13 mouse cellular contexts compared by ENCODE assay signal in genomic region chr17:83129658-83130057, GRCm38 (mm10).
DNase-seq lines count a peak whose midpoint lies in the region; ATAC-seq lines count a peak whose summit lies in the region.
"Had no signal": no experiment of that assay in that cellular context is flagged by ENCODE, and none has a peak within 500 bp of the region (broad histone marks: within the 10 kb centered on the region; RNA-seq: fewer than 3 reads in every experiment).

No protein-coding gene starts in this region.

- intact Hi-C loops in heart, postnatal 14 days (cut with DNase I), result no loop called here

- no peaks in the 10 kb centered on the region for H3K27me3 ChIP-seq in heart, embryonic 10.5 days (ENCODE audit: insufficient read depth, poor library complexity, severe bottlenecking)
- no peaks in the 10 kb centered on the region for H3K27me3 ChIP-seq in forebrain, embryonic 14.5 days (replicated peaks; ENCODE audit: control insufficient read depth, insufficient read depth, low read length)
- H3K27me3 ChIP-seq in hindbrain, embryonic 16.5 days (replicated peaks; ENCODE audit: control insufficient read depth, insufficient read depth, low read length), result no peaks in the 10 kb centered on the region
- no peaks in the 10 kb centered on the region for H3K27me3 ChIP-seq in intestine, embryonic 15.5 days (replicated peaks)

- peak overlapping the region; percentile 73 for H3K27ac ChIP-seq in heart, embryonic 10.5 days
- H3K27ac ChIP-seq in forebrain, embryonic 14.5 days (ENCODE audit: low read depth, low read length), result no peak overlapping the region
- peak overlapping the region; percentile 60 for H3K27ac ChIP-seq in hindbrain, embryonic 16.5 days (ENCODE audit: low read depth, low read length)
- H3K27ac ChIP-seq in intestine, embryonic 15.5 days, result no peak overlapping the region

- H3K9me3 ChIP-seq in heart, embryonic 10.5 days, result no peaks in the 10 kb centered on the region
- H3K9me3 ChIP-seq in forebrain, embryonic 14.5 days (replicated peaks; ENCODE audit: control insufficient read depth, low read length), result no peaks in the 10 kb centered on the region
- H3K9me3 ChIP-seq in hindbrain, embryonic 16.5 days (ENCODE audit: control insufficient read depth, low read length), result no peaks in the 10 kb centered on the region
- H3K9me3 ChIP-seq in intestine, embryonic 15.5 days, result no peaks in the 10 kb centered on the region

- no peak overlapping the region for H3K4me3 ChIP-seq in heart, embryonic 10.5 days
- H3K4me3 ChIP-seq in forebrain, embryonic 14.5 days (ENCODE audit: low read depth, low read length), result no peak overlapping the region
- H3K4me3 ChIP-seq in hindbrain, embryonic 16.5 days (ENCODE audit: low read length), result no peak overlapping the region
- no peak overlapping the region for H3K4me3 ChIP-seq in intestine, embryonic 15.5 days (replicated peaks)

- H3K4me2 ChIP-seq in forebrain, embryonic 14.5 days (ENCODE audit: low read length), result peak overlapping the region; percentile 33
- H3K4me2 ChIP-seq in hindbrain, embryonic 16.5 days (ENCODE audit: low read length), result no peak overlapping the region
- H3K4me2 ChIP-seq in intestine, embryonic 15.5 days (replicated peaks), result no peak overlapping the region
- H3K4me2 ChIP-seq: lung, embryonic 14.5 days had no signal

- ATAC-seq in forebrain, embryonic 14.5 days, result peak; percentile 8; the same call in 1 of the 2 replicates
- ATAC-seq in hindbrain, embryonic 16.5 days, result peak; percentile 32; the same call in 1 of the 2 replicates
- ATAC-seq in intestine, embryonic 15.5 days, result no peak
- no peak for ATAC-seq in erythroid progenitor cell, adult 5-6 weeks (replicated peaks; ENCODE audit: low FRiP score, poor library complexity, severe bottlenecking)
- ATAC-seq: intestine, embryonic 16.5 days had no signal

- H3K4me1 ChIP-seq in heart, embryonic 10.5 days, result peaks cover 54% of the 10 kb centered on the region
- H3K4me1 ChIP-seq in forebrain, embryonic 14.5 days (ENCODE audit: control insufficient read depth, insufficient read depth, low read length), result peaks cover 12% of the 10 kb centered on the region
- peaks cover 8% of the 10 kb centered on the region for H3K4me1 ChIP-seq in hindbrain, embryonic 16.5 days (ENCODE audit: control insufficient read depth, insufficient read depth, low read depth, low read length)
- H3K4me1 ChIP-seq in intestine, embryonic 15.5 days (replicated peaks), result peaks cover 16% of the 10 kb centered on the region

- 81% methylated on average over 7 of the region's 7 CpGs for WGBS in heart, embryonic 10.5 days
- WGBS in forebrain, embryonic 14.5 days, result 65% methylated on average over 7 of the region's 7 CpGs
- WGBS in hindbrain, embryonic 16.5 days, result 54% methylated on average over 7 of the region's 7 CpGs
- WGBS in intestine, embryonic 15.5 days, result 86% methylated on average over 7 of the region's 7 CpGs

- no peaks in the 10 kb centered on the region for H3K36me3 ChIP-seq in heart, embryonic 10.5 days
- H3K36me3 ChIP-seq in forebrain, embryonic 14.5 days (ENCODE audit: control insufficient read depth, insufficient read depth, low read length), result no peaks in the 10 kb centered on the region
- no peaks in the 10 kb centered on the region for H3K36me3 ChIP-seq in hindbrain, embryonic 16.5 days (ENCODE audit: control insufficient read depth, insufficient read depth, low read length)
- no peaks in the 10 kb centered on the region for H3K36me3 ChIP-seq in intestine, embryonic 15.5 days

- no peak for DNase-seq in heart, embryonic 10.5 days (ENCODE audit: low spot score)
- DNase-seq in heart, postnatal 14 days, result no peak
- DNase-seq in MN1 (ENCODE audit: low spot score), result peak; percentile 49
- no peak for DNase-seq in forebrain, embryonic 14.5 days (ENCODE audit: low spot score)
- DNase-seq in cerebellum, adult 8-10 months, result no peak
- DNase-seq: adrenal gland, postnatal 36 days; heart, adult 11 months; lung, embryonic 14.5 days; spleen, adult 18-20 months had no signal

- H3K9ac ChIP-seq in forebrain, embryonic 14.5 days (ENCODE audit: low read length), result no peak overlapping the region
- H3K9ac ChIP-seq in hindbrain, embryonic 16.5 days (ENCODE audit: low read depth, low read length), result no peak overlapping the region
- no peak overlapping the region for H3K9ac ChIP-seq in intestine, embryonic 15.5 days
- H3K9ac ChIP-seq: lung, embryonic 14.5 days had no signal

Comparison
In these comparisons a context has a peak if more than half of its experiments do, and no peak if none do; other contexts are left out.
1. H3K27ac ChIP-seq: peak in heart, embryonic 10.5 days (single experiment) and hindbrain, embryonic 16.5 days (single experiment); none in forebrain, embryonic 14.5 days (single experiment) and intestine, embryonic 15.5 days (single experiment).
2. ATAC-seq: peak in forebrain, embryonic 14.5 days (single experiment) and hindbrain, embryonic 16.5 days (single experiment); none in intestine, embryonic 15.5 days (single experiment) and erythroid progenitor cell, adult 5-6 weeks (single experiment).